Mouse (Mus musculus) CD8-positive naive resting alpha-beta T cell, adult 2 months (primary cell): ENCODE data around the gene Gfpt1.
A peak's percentile ranks its signal among the peaks of the same experiment; 100 is the strongest.

Experiments used
- DNase-seq, 2 experiments: peaks; one replicate each; pipeline ENCODE4 v3.0.0; 2022; ENCODE audit warnings: low read depth in 2 of 2, low spot score in 2 of 2

Gfpt1 gene

GRCm38 (mm10) chr6:87099671-87100296, 57.1 kb downstream of the Gfpt1 start:
- no peak for DNase-seq

GRCm38 (mm10) chr6:87100297-87101020, 57.8 kb downstream of the Gfpt1 start:
- DNase-seq, result no peak

- peak; percentile 83 to 86 for DNase-seq
These were observed 58.8 kb downstream of the Gfpt1 start for GRCm38 (mm10) chr6:87101281-87101954.

GRCm38 (mm10) chr6:87101955-87102353, 59.3 kb downstream of the Gfpt1 start:
- DNase-seq, result no peak

- DNase-seq, result no peak
These were observed 59.8 kb downstream of the Gfpt1 start for GRCm38 (mm10) chr6:87102421-87102911.

- DNase-seq, result no peak
These were observed 60.7 kb downstream of the Gfpt1 start for GRCm38 (mm10) chr6:87103314-87103713.

GRCm38 (mm10) chr6:87104123-87104796, 61.6 kb downstream of the Gfpt1 start, which contains the start of gene D6Ertd527e:
D6Ertd527e (plus strand) TSS chr6:87104746.
- no peak for DNase-seq

- DNase-seq, result no peak
These were observed 68.8 kb downstream of the Gfpt1 start for GRCm38 (mm10) chr6:87111493-87111892.

- no peak for DNase-seq
These were observed 69.5 kb downstream of the Gfpt1 start for GRCm38 (mm10) chr6:87112125-87112524.

GRCm38 (mm10) chr6:87115981-87116380, 73.3 kb downstream of the Gfpt1 start:
- DNase-seq, result no peak

- DNase-seq, result no peak
These were observed 74.0 kb downstream of the Gfpt1 start for GRCm38 (mm10) chr6:87116596-87116995.

GRCm38 (mm10) chr6:87119066-87119837, 76.6 kb downstream of the Gfpt1 start:
- peak; percentile 54 to 69 for DNase-seq

GRCm38 (mm10) chr6:87119975-87120374, 77.3 kb downstream of the Gfpt1 start:
- no peak for DNase-seq

GRCm38 (mm10) chr6:87120661-87121060, 78.0 kb downstream of the Gfpt1 start:
- no peak for DNase-seq

- DNase-seq, result no peak
These were observed 79.3 kb downstream of the Gfpt1 start for GRCm38 (mm10) chr6:87121961-87122360.

- no peak for DNase-seq
These were observed 80.8 kb downstream of the Gfpt1 start for GRCm38 (mm10) chr6:87123406-87123805.

- DNase-seq, result no peak
These were observed 81.3 kb downstream of the Gfpt1 start for GRCm38 (mm10) chr6:87123973-87124372.

- DNase-seq, result no peak
These were observed 84.6 kb downstream of the Gfpt1 start for GRCm38 (mm10) chr6:87127049-87127753.

GRCm38 (mm10) chr6:87129861-87130260, 87.2 kb downstream of the Gfpt1 start:
- no peak for DNase-seq

- no peak for DNase-seq
These were observed 88.0 kb downstream of the Gfpt1 start for GRCm38 (mm10) chr6:87130628-87131027.
